Mouse (Mus musculus) liver, embryonic 12.5 days (tissue): ENCODE results near the gene Gm3417. TPM values are rescaled to one million over a fixed set of nuclear protein-coding genes. Genes with fewer than 3 reads are reported as not detected.
A peak's percentile ranks its signal among the peaks of the same experiment; 100 is the strongest.
"Not testable (repeated sequence)": the region's sequence is repeated elsewhere in the genome, so short reads cannot be mapped to it uniquely, and the experiment has no call there.

Source experiments
- ATAC-seq: fragments of 200-750 bp; cut with Nextera tagmentation; 2 replicates; pipeline ENCODE4 v1.8.0; 2017; ENCODE audit warnings: moderate number of reproducible peaks, mild to moderate bottlenecking, moderate library complexity
- H3K27ac ChIP-seq: fragments of 300-500 bp; sonication (generic); 2 replicates; pipeline ENCODE4 v1.5.1; 2016; ENCODE audit warnings: mild to moderate bottlenecking
- H3K27me3 ChIP-seq: fragments of 300-500 bp; sonication (generic); replicated peaks from 2 replicates; pipeline ENCODE4 v1.6.1; 2016; ENCODE audit warnings: mild to moderate bottlenecking, moderate library complexity
- H3K36me3 ChIP-seq: fragments of 300-500 bp; sonication (generic); 2 replicates; pipeline ENCODE4 v1.6.1; 2016; ENCODE audit warnings: mild to moderate bottlenecking, moderate library complexity
- H3K4me1 ChIP-seq: fragments of 300-500 bp; sonication (generic); 2 replicates; pipeline ENCODE4 v1.6.1; 2016
- H3K4me2 ChIP-seq: fragments of 300-500 bp; sonication (generic); 2 replicates; pipeline ENCODE4 v1.6.1; 2016; ENCODE audit warnings: mild to moderate bottlenecking, moderate library complexity
- H3K4me3 ChIP-seq: fragments of 300-500 bp; sonication (generic); 2 replicates; pipeline ENCODE4 v1.5.1; 2016; ENCODE audit warnings: mild to moderate bottlenecking, moderate library complexity
- H3K9ac ChIP-seq: fragments of 300-500 bp; sonication (generic); 2 replicates; pipeline ENCODE4 v1.6.1; 2016; ENCODE audit warnings: mild to moderate bottlenecking, moderate library complexity
- H3K9me3 ChIP-seq: fragments of 300-500 bp; sonication (generic); replicated peaks from 2 replicates; pipeline ENCODE4 v1.6.1; 2016; ENCODE audit warnings: mild to moderate bottlenecking, moderate library complexity
- WGBS: fragments of 180-500 bp; shearing (Covaris S2); methylation state at CpG from one replicate; pipeline ENCODE4 v1.1.7; 2016; ENCODE audit not compliant: insufficient replicate concordance; 5-methylcytosine and 5-hydroxymethylcytosine counted together
- polyA plus RNA-seq: library from polyadenylated mRNA; unstranded; fragments of >200 nt; fragmentation: Nextera tagmentation; extraction: Ambion mirVana; gene quantifications from 2 replicates; pipeline ENCODE4 v1.2.1, GENCODE M21; 2016

The Gm3417 gene
- polyA plus RNA-seq, result 0.97 and 2.9 TPM in 2 replicates

- peak; percentile 95 for ATAC-seq
- H3K4me2 ChIP-seq, result peak within 1 kb of the TSS; percentile 43; the same call in 1 of the 2 replicates
- not testable (repeated sequence) for H3K27ac ChIP-seq, H3K9me3 ChIP-seq, H3K36me3 ChIP-seq, H3K4me1 ChIP-seq, H3K9ac ChIP-seq, H3K27me3 ChIP-seq
- no CpG with 5 or more reads among the region's 60 CpGs for WGBS
- 0 out of 2 replicates have a peak within 1 kb of the TSS, but pooled peaks have one; percentile 32 for H3K4me3 ChIP-seq
These were observed at the start of gene Gm3417, which contains the start of gene 9030025P20Rik for GRCm38 (mm10) chr17:14978362-14979038. Gene Gm3417, minus strand, starts transcription at chr17:14978790. Gene 9030025P20Rik, plus strand, starts transcription at chr17:14978468.

GRCm38 (mm10) chr17:15025513-15025912 lies 46.9 kb upstream of the Gm3417 start:
- not testable (repeated sequence) for H3K4me2 ChIP-seq, H3K4me1 ChIP-seq, H3K36me3 ChIP-seq, H3K27me3 ChIP-seq, H3K9ac ChIP-seq, H3K4me3 ChIP-seq, H3K27ac ChIP-seq, H3K9me3 ChIP-seq
- WGBS, result no CpG with 5 or more reads among the region's 6 CpGs
- peak; percentile 31; the same call in 1 of the 2 replicates for ATAC-seq

GRCm38 (mm10) chr17:15024502-15025193 lies 46.1 kb upstream of the Gm3417 start:
- not testable (repeated sequence) for H3K9me3 ChIP-seq, H3K4me3 ChIP-seq, H3K36me3 ChIP-seq, H3K27me3 ChIP-seq, H3K9ac ChIP-seq, H3K27ac ChIP-seq, H3K4me1 ChIP-seq, H3K4me2 ChIP-seq
- WGBS, result no CpG with 5 or more reads among the region's 48 CpGs
- ATAC-seq, result peak; percentile 54

- not testable (repeated sequence) for H3K36me3 ChIP-seq, H3K4me1 ChIP-seq, H3K27ac ChIP-seq, H3K4me3 ChIP-seq, H3K9me3 ChIP-seq, H3K9ac ChIP-seq, H3K4me2 ChIP-seq, H3K27me3 ChIP-seq
- ATAC-seq, result peak; percentile 72
- WGBS, result no CpG with 5 or more reads among the region's 97 CpGs
These were observed 45.4 kb upstream of the Gm3417 start for GRCm38 (mm10) chr17:15023878-15024492.

- ATAC-seq, H3K4me3 ChIP-seq, H3K9ac ChIP-seq, H3K9me3 ChIP-seq, H3K36me3 ChIP-seq, H3K27me3 ChIP-seq, H3K4me1 ChIP-seq: not testable (repeated sequence)
- 70% methylated on average over 3 of the region's 3 CpGs for WGBS
- H3K4me2 ChIP-seq, result peak overlapping the region; percentile 35; the same call in 1 of the 2 replicates
- peak overlapping the region; percentile 68; the same call in 1 of the 2 replicates for H3K27ac ChIP-seq
These were observed 43.1 kb upstream of the Gm3417 start for GRCm38 (mm10) chr17:15021503-15022220.

- WGBS, result no CpG with 5 or more reads among the region's 60 CpGs
- not testable (repeated sequence) for H3K4me2 ChIP-seq, H3K27ac ChIP-seq, H3K9ac ChIP-seq, H3K9me3 ChIP-seq, H3K27me3 ChIP-seq, H3K4me3 ChIP-seq, H3K4me1 ChIP-seq, H3K36me3 ChIP-seq
- ATAC-seq, result peak; percentile 95
These were observed 31.3 kb upstream of the Gm3417 start, which contains the start of gene Gm3435 for GRCm38 (mm10) chr17:15009706-15010413. Gene Gm3435, plus strand, starts transcription at chr17:15010176.

- no CpG with 5 or more reads among the region's 3 CpGs for WGBS
These were observed 30.5 kb upstream of the Gm3417 start for GRCm38 (mm10) chr17:15009088-15009487.

GRCm38 (mm10) chr17:15000047-15000446 lies 21.5 kb upstream of the Gm3417 start:
- H3K36me3 ChIP-seq, H3K9me3 ChIP-seq, H3K27ac ChIP-seq, H3K9ac ChIP-seq, H3K4me3 ChIP-seq, H3K4me1 ChIP-seq, H3K27me3 ChIP-seq, H3K4me2 ChIP-seq: not testable (repeated sequence)
- WGBS, result no CpG with 5 or more reads among the region's 4 CpGs
- peak; percentile 81 for ATAC-seq

More at GRCm38 (mm10) chr17:15009088-15009487, 30.5 kb upstream of the Gm3417 start:
- H3K36me3 ChIP-seq, H3K27ac ChIP-seq, H3K27me3 ChIP-seq, H3K4me2 ChIP-seq, H3K4me3 ChIP-seq, H3K9ac ChIP-seq, H3K4me1 ChIP-seq, H3K9me3 ChIP-seq: not testable (repeated sequence)
- ATAC-seq, result peak; percentile 34; the same call in 1 of the 2 replicates

GRCm38 (mm10) chr17:14994140-14994539 lies 15.6 kb upstream of the Gm3417 start:
- H3K9ac ChIP-seq, H3K36me3 ChIP-seq, H3K4me2 ChIP-seq, H3K4me1 ChIP-seq, H3K4me3 ChIP-seq, H3K9me3 ChIP-seq, H3K27me3 ChIP-seq, H3K27ac ChIP-seq: not testable (repeated sequence)
- ATAC-seq, result peak; percentile 21; the same call in 1 of the 2 replicates
- no CpG with 5 or more reads among the region's 5 CpGs for WGBS

GRCm38 (mm10) chr17:14993139-14993832 lies 14.7 kb upstream of the Gm3417 start:
- H3K4me3 ChIP-seq, H3K27ac ChIP-seq, H3K9me3 ChIP-seq, H3K9ac ChIP-seq, H3K4me1 ChIP-seq, H3K27me3 ChIP-seq, H3K4me2 ChIP-seq, H3K36me3 ChIP-seq: not testable (repeated sequence)
- peak; percentile 61 for ATAC-seq
- WGBS, result no CpG with 5 or more reads among the region's 47 CpGs
